Mouse (Mus musculus): ENCODE results near the gene Zdhhc22.

Gene Zdhhc22

DNA sequence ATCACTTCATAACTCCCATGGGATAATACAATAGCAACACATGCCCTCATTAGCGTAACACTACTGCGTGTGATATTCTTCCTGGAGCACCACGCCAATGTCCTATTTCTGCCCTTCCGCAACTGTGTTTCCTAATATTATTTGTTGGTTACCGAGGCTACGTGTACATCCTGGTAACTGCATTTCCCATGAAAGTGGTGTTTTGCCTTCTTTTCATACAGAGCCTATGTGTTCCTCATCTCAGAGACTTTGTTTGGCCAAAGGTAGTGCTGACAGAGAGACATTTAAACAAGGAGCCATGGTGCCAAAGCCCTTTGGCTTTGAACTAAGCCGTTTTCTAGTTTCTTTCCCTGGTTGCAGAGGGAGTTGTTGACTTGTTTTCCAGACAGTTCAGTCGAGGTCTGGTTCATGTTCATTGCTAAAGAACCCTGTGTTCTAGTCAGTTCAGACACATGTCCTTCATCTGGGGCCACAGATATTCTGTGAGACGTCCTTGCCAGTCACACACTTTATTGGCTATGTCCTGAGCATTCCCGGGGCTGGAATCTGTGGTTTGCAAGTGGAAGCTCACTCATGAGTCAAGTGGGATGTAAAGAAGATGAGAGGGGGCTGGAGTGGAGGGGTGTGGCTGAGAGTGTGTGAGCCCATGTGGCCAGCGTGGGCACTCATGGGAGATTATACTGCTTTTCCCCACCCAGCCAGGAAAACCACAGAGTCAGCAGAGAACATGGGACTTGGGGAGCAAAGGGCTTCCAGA, 53.5 kb downstream of the Zdhhc22 start:
- no peak for DNase-seq (ENCODE audit: low spot score)

DNA sequence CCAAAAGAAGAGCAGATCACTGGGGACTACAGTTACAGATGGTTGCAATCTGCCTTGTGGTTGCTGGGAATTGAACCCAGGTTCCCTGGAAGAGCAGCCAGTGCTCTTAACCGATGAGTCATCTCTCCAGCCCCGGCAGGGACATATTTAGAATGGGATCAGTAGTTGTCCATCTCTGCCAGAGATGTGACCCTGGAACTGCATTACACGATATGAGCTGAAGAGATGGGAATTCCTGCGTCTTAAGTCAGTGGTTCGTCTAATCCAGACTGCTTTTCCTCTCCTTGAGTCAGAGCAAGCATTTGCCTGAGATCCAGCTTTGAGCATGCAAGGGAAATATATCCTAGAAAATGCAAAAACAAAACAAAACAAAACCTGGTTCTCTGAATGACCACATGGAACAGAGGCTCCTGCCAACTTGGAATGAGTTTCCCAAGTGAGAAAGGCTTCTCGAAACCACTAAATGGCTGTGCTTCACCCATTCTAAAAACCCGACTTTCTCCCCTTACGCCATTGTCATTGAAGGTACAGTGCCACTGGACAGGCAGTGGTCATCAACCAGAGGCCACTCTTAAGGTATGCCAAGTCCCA, 54.4 kb downstream of the Zdhhc22 start:
- no peak for DNase-seq (ENCODE audit: low spot score)

DNA sequence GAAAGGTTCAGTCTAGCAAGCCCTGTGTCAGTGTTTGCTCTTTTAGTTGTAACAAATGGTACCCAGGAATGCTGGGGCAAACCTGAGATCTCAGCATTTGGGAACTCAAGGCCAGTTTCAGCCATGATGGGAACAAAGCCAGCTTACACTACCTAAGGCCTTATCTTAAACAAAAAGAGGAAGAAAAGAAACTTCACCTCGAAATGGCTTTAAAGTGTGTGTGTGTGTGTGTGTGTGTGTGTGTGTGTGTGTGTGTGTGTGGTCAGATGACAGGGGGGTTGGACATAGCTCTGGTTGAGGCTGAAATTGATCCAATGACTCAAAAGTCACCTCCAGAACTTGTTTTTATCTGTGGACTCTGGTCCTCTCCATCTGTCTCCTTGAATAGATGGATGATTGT, 55.5 kb downstream of the Zdhhc22 start:
- DNase-seq (ENCODE audit: low spot score), result no peak

DNA sequence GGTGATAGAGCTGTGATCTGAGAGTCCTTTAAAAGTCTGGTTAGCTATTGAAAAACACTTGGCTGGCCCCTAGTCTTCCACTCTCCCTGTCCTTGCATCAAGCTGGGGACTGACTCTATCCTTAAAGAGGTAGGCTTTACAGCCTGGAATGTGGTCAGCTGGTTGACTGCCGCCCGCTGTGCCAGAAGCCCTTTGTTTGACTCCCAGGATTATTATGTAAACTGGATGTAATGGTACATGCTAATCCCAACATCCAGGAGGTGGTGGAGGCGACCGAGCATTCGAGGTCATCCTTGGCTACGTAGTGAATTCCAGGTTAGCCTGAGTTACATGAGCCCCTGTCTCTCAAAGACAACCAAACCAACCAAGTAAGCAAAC, 57.7 kb downstream of the Zdhhc22 start:
- peak; percentile 62 for DNase-seq (ENCODE audit: low spot score)

DNA sequence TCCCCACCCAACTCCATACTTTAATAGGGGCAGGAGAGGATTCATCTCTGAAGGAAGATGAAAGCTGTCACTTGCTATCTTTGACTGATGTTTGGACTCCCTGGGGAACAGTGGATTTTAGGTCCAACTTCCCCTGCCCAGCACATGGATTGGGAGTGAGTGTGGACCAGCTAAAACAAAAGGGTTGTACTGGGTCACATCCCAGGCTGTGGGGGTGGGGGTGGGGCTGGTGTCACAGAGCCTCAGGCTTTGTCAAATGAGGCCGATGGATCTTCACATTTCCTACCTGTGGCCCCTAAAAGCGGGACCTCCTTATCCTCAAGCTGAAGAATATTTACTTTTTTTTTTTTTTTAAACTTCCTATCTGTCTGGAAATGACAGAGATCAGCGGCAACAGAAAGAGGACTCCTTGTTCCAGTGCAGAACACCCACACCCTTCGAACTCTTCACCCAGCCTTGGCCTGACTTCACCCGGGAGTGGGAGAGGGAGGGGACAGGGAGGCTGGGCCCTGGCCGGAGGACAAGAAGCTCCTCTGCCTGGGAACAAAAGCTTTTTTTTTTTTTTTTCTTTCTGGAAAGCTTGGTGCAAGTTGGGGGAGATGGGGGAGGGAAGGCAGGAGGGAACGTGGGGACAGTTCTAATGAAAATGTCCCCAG, 58.2 kb downstream of the Zdhhc22 start:
- DNase-seq (ENCODE audit: low spot score), result peak; percentile 82

DNA sequence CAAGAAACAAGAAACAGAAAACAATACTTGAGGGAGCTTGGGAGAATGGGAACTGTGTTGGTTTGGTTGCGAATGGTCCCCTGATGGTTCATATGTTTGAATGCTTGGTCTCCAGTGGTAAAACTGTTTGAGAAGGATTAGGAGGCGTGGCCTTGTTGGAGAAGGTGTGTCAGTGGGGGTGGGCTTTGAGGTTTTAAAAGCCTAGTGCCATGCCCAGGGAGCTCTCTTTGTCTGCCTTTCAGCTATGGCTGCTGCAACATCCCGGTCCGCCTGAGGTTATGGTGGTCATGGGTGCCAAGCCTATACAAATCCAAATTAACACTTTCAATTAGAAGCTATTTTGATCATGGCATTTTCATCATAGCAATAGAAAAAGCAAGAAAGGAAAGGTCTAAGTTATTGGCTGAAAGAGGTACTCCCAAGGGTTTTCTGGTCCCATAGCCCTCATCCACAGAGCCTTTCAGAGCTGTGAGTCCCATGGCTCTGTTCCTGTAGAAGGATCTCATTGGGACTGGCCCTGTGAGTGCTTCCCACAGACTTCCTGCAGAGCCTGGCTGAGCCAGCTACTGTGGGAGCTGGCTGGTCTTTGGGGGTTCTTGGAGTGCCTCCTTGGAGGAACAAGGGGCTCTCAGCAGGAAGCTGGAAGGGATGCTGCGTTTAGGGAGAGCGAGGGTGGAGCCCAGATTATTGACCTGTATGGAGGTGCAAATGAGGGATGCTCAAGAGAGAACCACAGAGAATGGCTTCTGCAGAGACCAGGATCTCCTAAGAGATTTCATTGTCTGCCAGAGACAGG, 59.1 kb downstream of the Zdhhc22 start:
- DNase-seq (ENCODE audit: low spot score), result no peak

All from urinary bladder, postnatal 14 days (tissue).